Mouse (Mus musculus) myocyte (in vitro differentiated cells): ENCODE measurements around the gene Xylt1.

Experiments
- E2F4 ChIP-seq: IDR thresholded peaks from one replicate; pipeline ENCODE4 v1.6.1; 2011; ENCODE audit warnings: mild to moderate bottlenecking, control low read depth, moderate library complexity; ENCODE audit not compliant: insufficient read depth
- MAX ChIP-seq: IDR thresholded peaks from one replicate; pipeline ENCODE4 v1.6.1; 2011; ENCODE audit warnings: low read depth, mild to moderate bottlenecking, control low read depth
- POLR2A ChIP-seq: IDR thresholded peaks from one replicate; pipeline ENCODE4 v1.6.1; 2011; ENCODE audit warnings: low read depth, mild to moderate bottlenecking, control low read depth, moderate library complexity; ENCODE audit not compliant: insufficient read length
- POLR2AphosphoS2 ChIP-seq: IDR thresholded peaks from one replicate; pipeline ENCODE4 v1.6.1; 2011; ENCODE audit warnings: low read depth, control low read depth; ENCODE audit not compliant: insufficient read length
- TCF12 ChIP-seq: IDR thresholded peaks from one replicate; pipeline ENCODE4 v1.6.1; 2011; ENCODE audit warnings: mild to moderate bottlenecking, control low read depth; ENCODE audit not compliant: poor library complexity, insufficient read depth, severe bottlenecking
- USF1 ChIP-seq: IDR thresholded peaks from one replicate; pipeline ENCODE4 v1.6.1; 2011; ENCODE audit warnings: low read depth, mild to moderate bottlenecking, control low read depth, moderate library complexity

DNA sequence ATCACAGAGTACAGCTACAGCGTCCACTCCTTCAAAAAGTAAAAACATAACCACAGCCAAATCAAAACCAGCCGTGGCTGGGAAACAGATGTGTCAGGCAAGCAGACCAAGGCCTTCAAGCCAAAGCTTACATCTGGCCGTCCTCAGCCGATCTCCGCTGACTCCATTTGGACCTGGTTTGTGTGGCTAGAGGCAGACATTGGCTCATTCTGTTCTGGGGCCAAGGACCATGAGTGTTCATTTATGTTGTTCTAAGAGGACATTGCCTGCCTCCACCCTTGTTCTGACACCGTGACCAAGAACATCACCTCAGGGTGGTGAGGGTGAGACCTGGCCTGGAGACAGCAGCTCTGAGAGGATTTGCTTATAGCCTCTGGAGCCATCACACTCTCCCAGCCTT, 113.4 kb downstream of the Xylt1 start:
- no peak for TF ChIP-seq POLR2A
- no peak for TF ChIP-seq USF1
- TF ChIP-seq E2F4, result no peak
- no peak for TF ChIP-seq POLR2AphosphoS2
- no peak for TF ChIP-seq TCF12
- no peak for TF ChIP-seq MAX
